Mouse (Mus musculus): ENCODE measurements around the gene Id3. TPM values are rescaled to one million over a fixed set of nuclear protein-coding genes. Genes with fewer than 3 reads are reported as not detected.

The Id3 gene
- total and polyA plus RNA-seq, 3 experiments = 18.3 to 116 (median 85.5) TPM

- no peak for TF ChIP-seq EP300 (IDR thresholded peaks at IDR 0.05; ENCODE audit: low read length)
- no peak for TF ChIP-seq SIN3A (IDR thresholded peaks at IDR 0.05; ENCODE audit: low read length)
- no peak for TF ChIP-seq ELF1 (IDR thresholded peaks at IDR 0.05; ENCODE audit: low read depth, low read length)
- TF ChIP-seq RAD21 (IDR thresholded peaks at IDR 0.05; ENCODE audit: low read depth, low read length) = no peak
- TF ChIP-seq KAT2A (IDR thresholded peaks at IDR 0.05; ENCODE audit: insufficient replicate concordance, low read length) = no peak
- no peak for TF ChIP-seq ZNF384 (IDR thresholded peaks at IDR 0.05; ENCODE audit: low read depth, low read length)
- no peak for TF ChIP-seq GABPA (IDR thresholded peaks at IDR 0.05; ENCODE audit: insufficient replicate concordance, low read depth, low read length)
- TF ChIP-seq JUN (IDR thresholded peaks at IDR 0.05; ENCODE audit: insufficient read depth, low read depth, low read length) = no peak
- no peak for TF ChIP-seq MEF2A (IDR thresholded peaks at IDR 0.05; ENCODE audit: borderline replicate concordance, low read depth, low read length)
- Histone ChIP-seq H3K4me1 (ENCODE audit: control insufficient read depth in 1 of 2, insufficient read depth in 2 of 2) (peaks cover 6 to 69% of the 10 kb centered on the region in 2 experiments), H3K4me2 (ENCODE audit: insufficient read depth, low read depth, poor library complexity, severe bottlenecking) (peak overlapping the region; percentile 53; the same call in 1 of the 2 replicates), H3K27ac (ENCODE audit: insufficient read depth, low read depth) (peak overlapping the region; percentile 61), H3K4me3 (replicated peaks in 1 of 3; ENCODE audit: low read depth in 2 of 3, low read length in 2 of 3, poor library complexity in 1 of 3) (peak overlapping the region; percentile 57 to 81 (median 61)), H3K9me3 (replicated peaks; ENCODE audit: low read length) (no peaks in the 10 kb centered on the region), H3K27me3 (replicated peaks) (peaks cover 61% of the 10 kb centered on the region), H3K36me3 (replicated peaks in 1 of 2; ENCODE audit: control insufficient read depth in 1 of 2, insufficient read depth in 1 of 2, low read length in 1 of 2) (no peaks in the 10 kb centered on the region), H3K9ac (ENCODE audit: insufficient read depth, low read depth) (peak overlapping the region; percentile 69), H3K79me2 (replicated peaks; ENCODE audit: control insufficient read depth, extremely low read depth, insufficient read depth, poor library complexity, severe bottlenecking) (peaks cover 4% of the 10 kb centered on the region; the same call in 1 of the 2 replicates)
- in situ Hi-C loops (cut with MboI; ENCODE audit: low pct_ligation_motif_present, low pct_unique_long_range_greater_than_20kb, low sequenced_read_pairs) (loop anchor here (5.0 kb wide), 1 partner anchor 68 kb away; no protein-coding TSS in a partner anchor), dilution Hi-C loops (cut with MboI; ENCODE audit: extremely low pct_ligation_motif_present, extremely low pct_unique_long_range_greater_than_20kb, low sequenced_read_pairs) (no loop called here)
- DNase-seq (ENCODE audit: extremely low read depth) = no peak
These were observed 1.6 kb downstream of the Id3 start for GRCm38 (mm10) chr4:136144927-136145292.

- H3K4me2 ChIP-seq (ENCODE audit: insufficient read depth, low read depth, poor library complexity, severe bottlenecking) = peak overlapping the region; percentile 53
- peak overlapping the region; percentile 15; the same call in 1 of the 2 replicates for H3K9ac ChIP-seq (ENCODE audit: insufficient read depth, low read depth)
- peaks cover 6 to 64% of the 10 kb centered on the region in 2 experiments for H3K4me1 ChIP-seq (ENCODE audit: control insufficient read depth in 1 of 2, insufficient read depth in 2 of 2)
- dilution Hi-C loops (cut with MboI; ENCODE audit: extremely low pct_ligation_motif_present, extremely low pct_unique_long_range_greater_than_20kb, low sequenced_read_pairs) (no loop called here), in situ Hi-C loops (cut with MboI; ENCODE audit: low pct_ligation_motif_present, low pct_unique_long_range_greater_than_20kb, low sequenced_read_pairs) (no loop called here)
- H3K4me3 ChIP-seq (replicated peaks in 1 of 3; ENCODE audit: low read depth in 2 of 3, low read length in 2 of 3, poor library complexity in 1 of 3) = peak overlapping the region; percentile 11 to 61 (median 57)
- peaks cover 4% of the 10 kb centered on the region; the same call in 1 of the 2 replicates for H3K79me2 ChIP-seq (replicated peaks; ENCODE audit: control insufficient read depth, extremely low read depth, insufficient read depth, poor library complexity, severe bottlenecking)
- no peak for TF ChIP-seq MAFK (IDR thresholded peaks at IDR 0.05; ENCODE audit: insufficient replicate concordance, low read length)
- TF ChIP-seq MAZ (IDR thresholded peaks at IDR 0.05; ENCODE audit: low read depth, low read length) = no peak
- no peak for TF ChIP-seq TCF12 (IDR thresholded peaks at IDR 0.05; ENCODE audit: low read depth, low read length)
- TF ChIP-seq RAD21 (IDR thresholded peaks at IDR 0.05; ENCODE audit: low read depth, low read length) = no peak
- TF ChIP-seq MXI1 (IDR thresholded peaks at IDR 0.05; ENCODE audit: low read depth, low read length) = no peak
- TF ChIP-seq USF2 (conservative IDR thresholded peaks at IDR 0.05; ENCODE audit: low read depth, low read length) = no peak
- no peak for TF ChIP-seq HCFC1 (IDR thresholded peaks at IDR 0.05; ENCODE audit: low read depth, low read length)
- TF ChIP-seq MEF2A (IDR thresholded peaks at IDR 0.05; ENCODE audit: borderline replicate concordance, low read depth, low read length) = no peak
- no peak for TF ChIP-seq ELF1 (IDR thresholded peaks at IDR 0.05; ENCODE audit: low read depth, low read length)
- H3K27me3 ChIP-seq (replicated peaks) = peaks cover 60% of the 10 kb centered on the region
- H3K27ac ChIP-seq (ENCODE audit: insufficient read depth, low read depth) = no peak overlapping the region
- no peak for DNase-seq (ENCODE audit: extremely low read depth)
- H3K9me3 ChIP-seq (replicated peaks; ENCODE audit: low read length) = no peaks in the 10 kb centered on the region
- H3K36me3 ChIP-seq (replicated peaks in 1 of 2; ENCODE audit: control insufficient read depth in 1 of 2, insufficient read depth in 1 of 2, low read length in 1 of 2) = no peaks in the 10 kb centered on the region
These were observed 2.1 kb downstream of the Id3 start for GRCm38 (mm10) chr4:136145362-136145885.

Data from CH12.LX (cell line).